Mouse (Mus musculus) G1E (cell line): ENCODE measurements around the gene Mapt. TPM values are rescaled to one million over a fixed set of nuclear protein-coding genes. Genes with fewer than 3 reads are reported as not detected.

ENCODE experiments used
- ATAC-seq: 2 replicates; pipeline ENCODE4 v1.8.0; 2016; ENCODE audit warnings: mild to moderate bottlenecking; ENCODE audit not compliant: insufficient number of reproducible peaks, poor library complexity, low FRiP score, severe bottlenecking; ENCODE audit errors: extremely low read depth
- DNase-seq: peaks from one replicate; pipeline ENCODE4 v3.0.0; 2012; ENCODE audit warnings: low spot score
- H3K27me3 ChIP-seq: 2 replicates; pipeline ENCODE4 v1.6.1; 2012; ENCODE audit warnings: mild to moderate bottlenecking, low read length, inconsistent platforms; ENCODE audit not compliant: insufficient read depth
- H3K36me3 ChIP-seq: replicated peaks from 2 replicates; pipeline ENCODE3; 2012; ENCODE audit warnings: mild to moderate bottlenecking, inconsistent platforms
- H3K4me1 ChIP-seq: 2 replicates; pipeline ENCODE4 v1.6.1; 2012; ENCODE audit warnings: low read depth, low read length, inconsistent platforms, mixed read lengths; ENCODE audit not compliant: insufficient read depth
- H3K4me3 ChIP-seq: 2 replicates; pipeline ENCODE4 v1.5.1; 2012; ENCODE audit warnings: low read depth, mild to moderate bottlenecking, inconsistent platforms, low read length, moderate library complexity, mixed read lengths
- H3K9me3 ChIP-seq: replicated peaks from 2 replicates; pipeline ENCODE4 v1.6.1; 2012; ENCODE audit warnings: inconsistent platforms
- CTCF ChIP-seq: IDR thresholded peaks from 2 replicates; pipeline ENCODE4 v1.5.1; 2012; ENCODE audit warnings: low read depth, low read length, inconsistent platforms, mixed read lengths
- GATA1 ChIP-seq: IDR thresholded peaks from 2 replicates; pipeline ENCODE4 v1.6.1; 2012; ENCODE audit warnings: borderline replicate concordance, low read length, inconsistent platforms, mixed read lengths
- GATA2 ChIP-seq: IDR thresholded peaks from 2 replicates; pipeline ENCODE4 v1.6.1; 2012; ENCODE audit warnings: low read depth, low read length, inconsistent platforms, borderline replicate concordance
- POLR2AphosphoS5 ChIP-seq: IDR thresholded peaks from 2 replicates; pipeline ENCODE4 v1.6.1; 2012; ENCODE audit warnings: low read depth, low read length, inconsistent platforms; ENCODE audit not compliant: insufficient replicate concordance
- TAL1 ChIP-seq: conservative IDR thresholded peaks from 2 replicates; pipeline ENCODE4 v1.6.1; 2012; ENCODE audit warnings: low read depth, low read length, inconsistent platforms, mixed read lengths
- polyA plus RNA-seq: library from polyadenylated mRNA; stranded (reverse); fragments of >175 nt; gene quantifications from 2 replicates; pipeline ENCODE4 v1.2.3, GENCODE M21; 2012
- total RNA-seq, 2 experiments: library from RNA; stranded (forward) in 1 of 2; stranded (reverse) in 1 of 2; fragments of 200-1000 nt in 1 of 2; fragments of >200 nt in 1 of 2; fragmentation: Nextera tagmentation in 1 of 2; gene quantifications; 2 replicates each; pipeline ENCODE4 v1.2.3; 2014 to 2017

Gene Mapt
- total and polyA plus RNA-seq, 3 experiments: 1.2 to 7.6 (median 5.0) TPM

DNA sequence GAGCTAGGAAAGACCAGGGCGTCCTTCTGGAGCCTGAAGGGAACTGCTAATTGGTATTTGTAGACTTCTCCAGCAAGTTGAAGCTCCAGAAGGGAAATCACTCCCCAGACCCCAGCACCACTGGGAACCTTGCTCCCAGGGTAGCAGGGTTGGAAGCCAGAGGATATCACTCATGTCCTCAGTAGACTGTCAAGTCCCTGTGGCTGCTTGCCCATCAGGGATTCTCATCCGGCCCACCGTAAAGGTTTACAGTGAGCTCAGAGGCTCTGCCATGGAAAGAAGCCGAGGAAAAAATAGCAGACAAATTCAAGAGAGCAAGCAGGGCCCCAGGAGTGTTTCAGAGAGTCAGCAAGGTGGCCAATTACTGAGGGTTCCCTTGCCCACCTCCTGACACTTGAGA, 47.9 kb downstream of the Mapt start:
- ATAC-seq (no peak), DNase-seq (no peak)
- Histone ChIP-seq H3K4me1 (peaks cover 4% of the 10 kb centered on the region; the same call in 1 of the 2 replicates), H3K36me3 (no peaks in the 10 kb centered on the region), H3K4me3 (no peak overlapping the region), H3K9me3 (no peaks in the 10 kb centered on the region), H3K27me3 (peaks cover 58% of the 10 kb centered on the region)
- TF ChIP-seq GATA2: no peak
- no peak for TF ChIP-seq CTCF
- TF ChIP-seq POLR2AphosphoS5: no peak

DNA sequence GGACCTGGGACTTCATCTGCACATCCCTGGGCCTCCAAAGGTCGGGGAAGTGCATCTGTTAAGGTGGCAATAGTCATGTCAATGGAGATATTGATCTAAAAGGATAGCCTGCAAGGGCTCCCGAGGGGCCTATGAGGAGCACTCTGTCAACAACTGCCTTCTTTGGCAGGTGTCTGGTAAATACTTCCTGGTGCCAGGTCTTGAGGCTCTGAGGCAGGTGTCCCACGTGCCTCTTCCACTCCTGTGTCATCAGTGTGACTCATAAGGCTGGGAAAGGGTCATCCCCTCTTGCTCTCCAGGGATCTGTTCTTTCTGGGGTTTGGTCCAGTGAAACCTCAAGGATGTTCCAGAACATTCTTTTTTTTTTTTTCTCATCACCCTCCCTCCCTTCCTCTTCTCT, 48.3 kb downstream of the Mapt start:
- Histone ChIP-seq H3K9me3 (no peaks in the 10 kb centered on the region), H3K4me1 (peaks cover 4% of the 10 kb centered on the region; the same call in 1 of the 2 replicates), H3K36me3 (no peaks in the 10 kb centered on the region), H3K27me3 (peaks cover 58% of the 10 kb centered on the region), H3K4me3 (no peak overlapping the region)
- TF ChIP-seq GATA2: no peak
- TF ChIP-seq CTCF: no peak
- no peak for TF ChIP-seq GATA1
- no peak for TF ChIP-seq TAL1
- no peak for TF ChIP-seq POLR2AphosphoS5
- no peak for DNase-seq
- ATAC-seq: no peak

DNA sequence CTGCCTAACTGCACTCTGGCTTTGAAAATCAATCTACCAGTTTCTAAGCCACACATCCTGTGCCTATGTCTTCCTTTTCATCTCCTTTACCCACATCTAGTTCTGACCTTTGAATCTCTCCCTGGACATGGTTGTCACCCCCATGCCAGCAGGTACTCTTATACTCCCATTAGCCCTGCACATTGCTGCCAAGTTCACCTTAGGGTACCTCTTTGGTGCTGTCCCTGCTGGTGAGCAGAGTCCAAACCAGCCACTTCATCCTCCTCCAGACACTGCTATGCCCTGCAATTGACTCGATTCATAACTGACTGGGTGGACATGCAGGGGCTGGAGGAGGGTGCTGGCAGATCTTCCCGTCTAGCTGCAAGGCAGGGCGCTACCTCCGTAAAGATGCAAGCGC, 50.3 kb downstream of the Mapt start:
- ATAC-seq: no peak
- TF ChIP-seq CTCF (no peak), GATA2 (no peak), GATA1 (no peak)

DNA sequence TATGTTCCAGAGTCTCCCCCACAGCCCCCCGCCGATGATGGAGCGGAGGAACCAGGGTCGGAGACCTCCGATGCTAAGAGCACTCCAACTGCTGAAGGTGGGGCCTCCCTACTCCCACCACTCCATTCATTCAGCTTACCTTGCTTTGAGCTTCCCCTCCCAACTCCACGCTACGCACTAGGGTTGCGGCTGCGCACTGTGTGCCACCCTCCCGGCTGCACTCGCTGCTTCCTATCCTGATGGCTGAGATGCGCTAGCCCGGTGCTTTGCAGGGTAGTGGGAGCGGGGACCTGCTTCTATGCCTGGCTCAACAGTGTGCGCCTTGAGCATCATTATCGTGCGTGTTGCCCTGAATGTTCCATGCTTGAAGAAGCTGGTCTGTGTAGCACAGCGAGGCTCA, 55.9 kb downstream of the Mapt start:
- ATAC-seq (no peak), DNase-seq (no peak)
- H3K4me3 ChIP-seq: no peak overlapping the region
- no peak for TF ChIP-seq GATA1
- TF ChIP-seq TAL1: no peak
- TF ChIP-seq CTCF: no peak
- no peak for TF ChIP-seq POLR2AphosphoS5
- TF ChIP-seq GATA2: no peak
- no peaks in the 10 kb centered on the region for H3K36me3 ChIP-seq
- H3K4me1 ChIP-seq: peaks cover 39% of the 10 kb centered on the region
- peaks cover 34% of the 10 kb centered on the region for H3K27me3 ChIP-seq
- no peaks in the 10 kb centered on the region for H3K9me3 ChIP-seq

More for the DNA sequence above, 50.3 kb downstream of the Mapt start:
- no peak for DNase-seq
- no peaks in the 10 kb centered on the region for H3K36me3 ChIP-seq
- H3K4me1 ChIP-seq: peaks cover 4% of the 10 kb centered on the region; the same call in 1 of the 2 replicates
- H3K4me3 ChIP-seq: no peak overlapping the region
- no peaks in the 10 kb centered on the region for H3K9me3 ChIP-seq
- peaks cover 50% of the 10 kb centered on the region for H3K27me3 ChIP-seq

DNA sequence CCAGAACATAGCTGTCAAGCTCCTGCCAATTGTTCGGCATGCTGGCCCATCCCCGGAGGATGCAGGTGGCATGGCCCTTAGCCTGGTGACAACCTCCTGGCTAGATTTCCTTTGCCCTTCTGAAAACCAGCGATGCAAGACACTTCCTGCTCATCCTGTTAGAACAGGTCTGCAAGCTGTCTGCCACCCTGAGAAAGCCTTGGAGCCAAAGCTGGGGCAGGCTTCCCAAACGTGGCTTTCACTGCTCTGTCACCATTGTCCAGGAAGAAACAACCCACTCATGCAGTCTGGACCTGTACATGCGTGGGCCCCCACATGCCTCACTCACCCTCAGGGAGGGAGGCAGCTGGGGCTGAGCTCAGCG, 57.6 kb downstream of the Mapt start:
- Histone ChIP-seq H3K4me3 (no peak overlapping the region), H3K9me3 (no peaks in the 10 kb centered on the region), H3K4me1 (peaks cover 56% of the 10 kb centered on the region), H3K27me3 (peaks cover 29% of the 10 kb centered on the region), H3K36me3 (no peaks in the 10 kb centered on the region)
- ATAC-seq: no peak
- no peak for DNase-seq
- TF ChIP-seq TAL1: no peak
- TF ChIP-seq GATA2: no peak
- no peak for TF ChIP-seq POLR2AphosphoS5
- no peak for TF ChIP-seq GATA1
- no peak for TF ChIP-seq CTCF

DNA sequence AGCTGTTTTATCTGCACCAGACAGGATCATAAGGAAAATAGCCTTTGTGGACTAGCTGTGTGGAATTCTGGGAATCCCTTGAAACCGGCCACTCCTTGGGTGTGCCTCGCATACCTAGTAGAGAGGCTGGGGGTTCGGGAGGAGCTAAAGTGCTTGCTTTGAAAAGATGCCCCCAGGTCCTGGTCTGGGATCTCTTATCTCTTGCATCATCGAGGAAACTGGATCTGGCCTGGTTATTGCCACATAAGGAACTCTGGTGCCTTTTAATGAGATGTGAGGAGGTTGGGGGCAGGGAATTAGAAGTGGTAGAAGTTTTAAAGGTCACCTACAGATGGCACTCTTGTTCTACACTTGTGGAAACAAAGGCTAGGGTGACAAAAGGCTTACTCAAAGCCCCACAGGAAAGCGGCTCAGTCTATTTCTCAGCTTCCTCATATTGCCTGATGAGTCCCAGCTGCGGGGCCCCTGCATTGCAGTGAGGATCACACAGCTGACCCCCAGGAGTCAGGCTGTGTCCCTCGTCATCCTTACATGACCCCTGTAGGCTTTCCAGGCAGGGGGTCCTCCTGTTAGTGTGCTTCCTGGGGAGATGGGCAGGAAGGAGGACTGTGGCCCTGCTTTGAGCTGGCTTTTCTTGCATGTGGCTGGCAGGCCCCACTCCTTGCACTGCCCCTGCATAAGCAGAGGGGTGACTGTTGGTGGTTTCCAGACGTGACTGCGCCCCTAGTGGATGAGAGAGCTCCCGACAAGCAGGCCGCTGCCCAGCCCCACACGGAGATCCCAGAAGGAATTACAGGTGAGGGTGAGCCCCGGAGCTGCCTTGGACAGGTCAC, 58.2 kb downstream of the Mapt start:
- 0 out of 2 replicates have a peak, but pooled peaks have one; percentile 25 for ATAC-seq
- no peaks in the 10 kb centered on the region for H3K9me3 ChIP-seq
- TF ChIP-seq CTCF: peak; percentile 68
- TF ChIP-seq POLR2AphosphoS5: no peak
- TF ChIP-seq GATA2: no peak
- no peaks in the 10 kb centered on the region for H3K36me3 ChIP-seq
- H3K4me3 ChIP-seq: peak overlapping the region; percentile 58; the same call in 1 of the 2 replicates
- peaks cover 60% of the 10 kb centered on the region for H3K4me1 ChIP-seq
- H3K27me3 ChIP-seq: peaks cover 25% of the 10 kb centered on the region
- DNase-seq: peak; percentile 86
